Mouse (Mus musculus): ENCODE measurements at regions not wholly inside any gene's neighbourhood (a gene's known extent, or its start where the extent isn't known, plus 50 kb on each side); places are given as distances from the start of the nearest gene placed in this dataset.

GRCm38 (mm10) chr9:41741500-41741899 lies 382.6 kb downstream of the Sorl1 start:
- no peaks in the 10 kb centered on the region for H3K4me1 ChIP-seq
- H3K9ac ChIP-seq = no peak overlapping the region
- H3K27me3 ChIP-seq (replicated peaks) = peaks cover 6% of the 10 kb centered on the region; the same call in 1 of the 2 replicates
- no peak overlapping the region for H3K4me2 ChIP-seq
- 62% methylated on average over 5 of the region's 5 CpGs for WGBS (ENCODE audit: insufficient replicate concordance)
- no peaks in the 10 kb centered on the region for H3K9me3 ChIP-seq (replicated peaks)
- H3K4me3 ChIP-seq = no peak overlapping the region
- no peak overlapping the region for H3K27ac ChIP-seq
- no peaks in the 10 kb centered on the region for H3K36me3 ChIP-seq
- ATAC-seq = no peak

- no peaks in the 10 kb centered on the region for H3K4me1 ChIP-seq
- no peak for ATAC-seq
- H3K4me3 ChIP-seq = no peak overlapping the region
- WGBS (ENCODE audit: insufficient replicate concordance) = 70% methylated on average over 8 of the region's 8 CpGs
- no peak overlapping the region for H3K9ac ChIP-seq
- H3K27ac ChIP-seq = no peak overlapping the region
- no peaks in the 10 kb centered on the region for H3K9me3 ChIP-seq (replicated peaks)
- H3K4me2 ChIP-seq = no peak overlapping the region
- peaks cover 15% of the 10 kb centered on the region; the same call in 1 of the 2 replicates for H3K27me3 ChIP-seq (replicated peaks)
- H3K36me3 ChIP-seq = no peaks in the 10 kb centered on the region
These were observed 383.6 kb downstream of the Sorl1 start for GRCm38 (mm10) chr9:41740536-41740935.

GRCm38 (mm10) chr9:41737671-41738070 lies 386.4 kb downstream of the Sorl1 start:
- Histone ChIP-seq H3K9ac (no peak overlapping the region), H3K4me1 (no peaks in the 10 kb centered on the region), H3K4me3 (no peak overlapping the region), H3K9me3 (replicated peaks) (no peaks in the 10 kb centered on the region), H3K36me3 (no peaks in the 10 kb centered on the region), H3K27ac (no peak overlapping the region), H3K27me3 (replicated peaks) (peaks cover 17% of the 10 kb centered on the region; the same call in 1 of the 2 replicates), H3K4me2 (no peak overlapping the region)
- ATAC-seq = no peak
- 66% methylated on average over 6 of the region's 6 CpGs for WGBS (ENCODE audit: insufficient replicate concordance)

DNA sequence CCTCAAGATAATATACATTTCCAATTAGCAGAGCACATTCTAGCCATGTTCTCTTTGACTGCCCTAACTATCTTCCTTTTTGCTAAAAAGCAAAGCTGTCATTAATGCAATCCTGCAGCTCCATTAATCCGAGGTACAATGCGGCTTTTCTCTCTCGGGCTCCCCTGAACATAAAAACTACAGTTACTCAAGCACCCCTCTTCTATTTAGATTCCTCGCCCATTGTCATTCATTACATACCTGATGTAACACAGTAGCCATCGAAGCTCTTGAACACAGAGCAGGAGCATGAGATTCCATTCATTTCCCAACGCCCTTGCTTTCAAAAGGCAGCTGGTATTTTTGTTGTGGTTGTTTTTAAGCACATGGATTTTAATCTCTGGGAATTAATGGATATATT lies 387.2 kb downstream of the Sorl1 start:
- no peaks in the 10 kb centered on the region for H3K9me3 ChIP-seq (replicated peaks)
- H3K27ac ChIP-seq = no peak overlapping the region
- H3K4me1 ChIP-seq = no peaks in the 10 kb centered on the region
- no peak overlapping the region for H3K4me3 ChIP-seq
- H3K9ac ChIP-seq = no peak overlapping the region
- H3K4me2 ChIP-seq = peak overlapping the region; percentile 53; the same call in 1 of the 2 replicates
- H3K27me3 ChIP-seq (replicated peaks) = peaks cover 17% of the 10 kb centered on the region; the same call in 1 of the 2 replicates
- H3K36me3 ChIP-seq = no peaks in the 10 kb centered on the region
- no peak for ATAC-seq
- 26% methylated on average over 6 of the region's 6 CpGs for WGBS (ENCODE audit: insufficient replicate concordance)

DNA sequence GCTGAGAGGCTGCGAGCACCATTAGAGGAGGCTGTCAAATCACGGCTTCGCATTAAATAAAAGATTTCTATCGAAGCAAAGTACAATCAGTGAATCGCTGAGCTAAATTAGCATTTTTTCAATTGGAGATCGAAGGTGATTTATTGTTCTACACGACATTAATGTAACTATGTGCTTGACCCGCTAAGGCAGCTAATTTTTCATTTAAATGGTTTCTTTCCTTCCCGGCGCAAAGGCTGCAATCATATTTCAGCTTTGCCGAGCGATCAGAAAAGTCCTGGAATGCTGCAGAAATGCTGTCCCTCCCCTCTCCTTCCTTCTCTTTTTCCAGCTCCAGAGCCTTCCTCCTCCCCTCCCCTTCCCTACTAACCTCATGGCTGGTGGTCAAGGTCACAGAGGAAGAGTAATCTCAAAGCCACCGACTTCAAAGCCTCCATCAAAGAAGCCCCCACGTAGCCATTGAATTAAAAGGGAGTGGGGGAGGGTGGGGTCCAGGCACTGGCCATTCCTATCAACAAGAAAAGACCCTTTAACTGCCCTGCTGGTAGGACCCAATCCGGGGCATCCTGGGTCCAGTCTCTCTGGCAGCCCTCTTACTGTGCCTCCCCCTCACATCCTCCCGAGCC lies 387.8 kb downstream of the Sorl1 start:
- Histone ChIP-seq H3K4me3 (peak overlapping the region; percentile 25; the same call in 1 of the 2 replicates), H3K27me3 (replicated peaks) (peaks cover 17% of the 10 kb centered on the region; the same call in 1 of the 2 replicates), H3K4me2 (peak overlapping the region; percentile 53), H3K4me1 (no peaks in the 10 kb centered on the region), H3K36me3 (no peaks in the 10 kb centered on the region), H3K9me3 (replicated peaks) (no peaks in the 10 kb centered on the region), H3K9ac (no peak overlapping the region), H3K27ac (no peak overlapping the region)
- WGBS (ENCODE audit: insufficient replicate concordance) = 7% methylated on average over 16 of the region's 16 CpGs
- no peak for ATAC-seq

DNA sequence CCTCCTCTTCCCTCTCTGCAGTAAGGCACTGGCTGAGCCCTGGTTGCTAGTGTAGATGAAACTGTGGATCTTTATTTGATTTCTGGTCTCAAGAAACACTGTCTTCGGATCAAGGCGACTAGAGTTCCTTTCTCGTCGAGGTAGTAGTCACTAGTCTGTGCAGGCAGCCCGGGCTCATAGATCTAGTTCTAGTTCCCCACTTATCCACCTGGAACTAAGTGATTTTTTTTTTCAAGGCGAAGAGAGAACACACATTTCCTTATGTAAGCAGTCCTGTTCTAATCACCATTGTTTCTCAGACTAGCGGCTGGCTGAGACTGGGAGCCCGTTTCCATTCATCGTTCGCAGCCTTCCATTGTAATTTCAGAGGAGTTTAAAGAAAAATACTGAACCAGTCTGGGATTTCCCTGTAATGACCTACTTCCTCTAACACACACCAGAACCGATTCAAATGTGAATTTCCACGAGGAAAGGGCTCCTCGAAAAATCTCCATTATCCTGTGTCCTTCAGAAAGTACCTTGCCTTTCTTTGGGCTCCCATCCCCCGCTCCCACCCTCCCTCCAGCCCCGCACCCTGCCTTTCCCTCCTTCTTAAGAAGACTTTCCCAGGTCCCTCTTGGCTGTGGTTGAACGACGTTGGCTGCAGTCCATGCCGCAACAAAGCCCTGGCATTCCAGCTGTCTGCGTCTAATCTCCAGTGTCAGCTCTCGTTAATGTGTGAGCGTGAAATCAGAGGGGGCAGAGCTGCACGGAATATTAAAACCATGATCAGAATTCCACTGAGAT lies 388.5 kb downstream of the Sorl1 start:
- Histone ChIP-seq H3K36me3 (no peaks in the 10 kb centered on the region), H3K4me1 (no peaks in the 10 kb centered on the region), H3K4me2 (peak overlapping the region; percentile 53), H3K4me3 (peak overlapping the region; percentile 25), H3K27me3 (replicated peaks) (peaks cover 17% of the 10 kb centered on the region; the same call in 1 of the 2 replicates), H3K9ac (no peak overlapping the region), H3K27ac (peak overlapping the region; percentile 25; the same call in 1 of the 2 replicates), H3K9me3 (replicated peaks) (no peaks in the 10 kb centered on the region)
- WGBS (ENCODE audit: insufficient replicate concordance) = 5% methylated on average over 22 of the region's 22 CpGs
- no peak for ATAC-seq

DNA sequence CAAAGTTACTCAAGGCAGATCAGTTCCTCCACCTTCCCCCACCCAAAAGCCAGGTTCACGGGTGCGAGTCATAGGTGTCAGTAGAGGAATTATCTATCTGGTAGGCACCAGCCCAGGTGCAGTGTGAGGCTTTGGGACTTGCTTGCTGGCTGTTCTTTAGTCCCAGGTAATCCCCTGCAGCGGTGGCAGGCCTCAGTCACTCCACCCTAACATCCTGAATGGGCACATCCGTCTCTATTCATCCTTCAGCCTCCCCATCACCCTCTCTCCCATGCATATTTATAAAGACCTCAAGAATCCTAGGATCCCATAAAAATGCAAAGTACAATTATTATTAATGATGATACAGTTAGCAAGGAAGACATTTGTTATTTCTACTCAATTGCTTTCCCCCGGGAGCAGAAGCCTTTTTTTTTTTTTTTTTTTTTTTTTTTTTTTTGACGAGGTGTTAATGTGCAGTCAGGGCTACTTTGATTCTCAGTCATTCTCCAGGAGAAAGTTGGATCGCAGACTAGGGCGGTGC lies 389.1 kb downstream of the Sorl1 start:
- Histone ChIP-seq H3K4me2 (peak overlapping the region; percentile 53), H3K4me1 (no peaks in the 10 kb centered on the region), H3K4me3 (no peak overlapping the region), H3K9ac (no peak overlapping the region), H3K27me3 (replicated peaks) (peaks cover 17% of the 10 kb centered on the region; the same call in 1 of the 2 replicates), H3K9me3 (replicated peaks) (no peaks in the 10 kb centered on the region), H3K36me3 (no peaks in the 10 kb centered on the region), H3K27ac (no peak overlapping the region)
- 17% methylated on average over 8 of the region's 8 CpGs for WGBS (ENCODE audit: insufficient replicate concordance)
- no peak for ATAC-seq

DNA sequence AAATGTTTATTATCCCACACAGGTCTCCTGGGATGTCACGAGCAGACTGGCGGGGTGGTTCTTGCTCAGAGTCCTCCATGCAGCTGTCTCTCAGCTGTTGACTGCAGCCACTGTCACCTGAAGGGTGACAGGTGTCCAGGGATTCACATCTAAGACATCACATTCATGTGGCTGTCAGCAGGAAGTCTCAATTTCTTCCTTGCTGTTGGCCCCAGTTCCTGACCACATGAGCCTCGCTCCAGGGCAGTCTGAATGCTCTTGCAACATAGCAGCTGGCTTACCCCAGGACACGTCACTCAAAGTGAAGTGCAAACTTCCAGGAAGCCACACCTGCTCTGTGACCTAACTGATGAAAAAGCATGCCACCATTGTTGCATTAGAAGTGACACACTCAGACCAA lies 402.5 kb downstream of the Sorl1 start:
- Histone ChIP-seq H3K27me3 (replicated peaks) (no peaks in the 10 kb centered on the region), H3K4me1 (no peaks in the 10 kb centered on the region), H3K9ac (no peak overlapping the region), H3K4me2 (no peak overlapping the region), H3K27ac (no peak overlapping the region), H3K36me3 (no peaks in the 10 kb centered on the region), H3K9me3 (replicated peaks) (no peaks in the 10 kb centered on the region), H3K4me3 (no peak overlapping the region)
- no peak for ATAC-seq
- WGBS (ENCODE audit: insufficient replicate concordance) = 40% methylated on average over 4 of the region's 4 CpGs

- Histone ChIP-seq H3K36me3 (no peaks in the 10 kb centered on the region), H3K4me3 (no peak overlapping the region), H3K9ac (no peak overlapping the region), H3K4me1 (no peaks in the 10 kb centered on the region), H3K4me2 (no peak overlapping the region), H3K9me3 (replicated peaks) (no peaks in the 10 kb centered on the region), H3K27me3 (replicated peaks) (no peaks in the 10 kb centered on the region), H3K27ac (no peak overlapping the region)
- no peak for ATAC-seq
These were observed 408.9 kb downstream of the Sorl1 start for GRCm38 (mm10) chr9:41715231-41715630.

- Histone ChIP-seq H3K9me3 (replicated peaks) (no peaks in the 10 kb centered on the region), H3K27me3 (replicated peaks) (no peaks in the 10 kb centered on the region), H3K36me3 (no peaks in the 10 kb centered on the region), H3K27ac (no peak overlapping the region), H3K4me1 (no peaks in the 10 kb centered on the region), H3K9ac (no peak overlapping the region), H3K4me2 (no peak overlapping the region), H3K4me3 (no peak overlapping the region)
- no peak for ATAC-seq
These were observed 418.1 kb downstream of the Sorl1 start for GRCm38 (mm10) chr9:41705972-41706371.

DNA sequence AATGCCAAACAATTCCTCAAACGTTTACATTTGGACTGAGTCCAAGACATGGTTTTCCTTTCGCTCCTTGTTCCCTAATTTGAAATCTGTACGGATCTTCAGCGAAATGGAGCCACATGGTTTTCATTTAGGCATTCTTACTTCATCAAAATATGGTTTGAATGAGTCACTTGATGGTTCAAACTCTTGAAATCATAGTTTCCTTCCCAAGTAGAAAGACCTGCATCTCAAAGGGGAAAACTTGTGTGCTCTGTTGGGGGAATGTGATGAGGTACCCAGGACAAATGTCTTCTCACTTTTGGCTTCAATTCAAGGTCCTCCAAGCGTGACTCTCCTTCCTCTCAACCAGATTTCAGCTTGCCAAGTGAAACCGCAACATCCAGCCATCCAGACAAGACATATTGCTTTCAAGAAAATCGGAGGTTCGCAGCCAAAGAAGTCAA lies 418.6 kb downstream of the Sorl1 start:
- Histone ChIP-seq H3K27me3 (replicated peaks) (no peaks in the 10 kb centered on the region), H3K4me1 (no peaks in the 10 kb centered on the region), H3K9me3 (replicated peaks) (no peaks in the 10 kb centered on the region), H3K27ac (no peak overlapping the region), H3K36me3 (no peaks in the 10 kb centered on the region), H3K9ac (no peak overlapping the region), H3K4me3 (no peak overlapping the region), H3K4me2 (no peak overlapping the region)
- ATAC-seq = no peak
- 60% methylated on average over 8 of the region's 8 CpGs for WGBS (ENCODE audit: insufficient replicate concordance)

- no peak overlapping the region for H3K4me2 ChIP-seq
These were observed 421.0 kb downstream of the Sorl1 start for GRCm38 (mm10) chr9:41703091-41703490.

More at GRCm38 (mm10) chr9:41703091-41703490, 421.0 kb downstream of the Sorl1 start:
- Histone ChIP-seq H3K9ac (no peak overlapping the region), H3K27ac (no peak overlapping the region), H3K4me1 (no peaks in the 10 kb centered on the region), H3K4me3 (no peak overlapping the region), H3K9me3 (replicated peaks) (no peaks in the 10 kb centered on the region), H3K27me3 (replicated peaks) (no peaks in the 10 kb centered on the region), H3K36me3 (no peaks in the 10 kb centered on the region)
- no peak for ATAC-seq
- WGBS (ENCODE audit: insufficient replicate concordance) = 55% methylated on average over 6 of the region's 6 CpGs

Data from liver, embryonic 12.5 days (tissue).